Mouse (Mus musculus): ENCODE results near the gene Gm42688. TPM values are rescaled to one million over a fixed set of nuclear protein-coding genes. Genes with fewer than 3 reads are reported as not detected.

Gene Gm42688
- polyA plus RNA-seq, 1 experiment from 2014 or later = 2.9 TPM

GRCm38 (mm10) chr6:83140044-83140443, 38.6 kb downstream of the Gm42688 start:
- ATAC-seq (ENCODE audit: insufficient read depth) = no peak
- peaks cover 10% of the 10 kb centered on the region; the same call in 1 of the 2 replicates for H3K36me3 ChIP-seq (ENCODE audit: insufficient read depth)
- whole genome bisulfite sequencing = 92% methylated on average over 8 of the region's 8 CpGs
- H3K4me3 ChIP-seq (ENCODE audit: low read depth, low read length) = no peak overlapping the region
- TF ChIP-seq CTCF (IDR thresholded peaks at IDR 0.05; ENCODE audit: low read depth) = no peak
- DNase-seq = no peak
- H3K9me3 ChIP-seq (ENCODE audit: low read depth, low read length) = no peaks in the 10 kb centered on the region
- H3K9ac ChIP-seq = no peak overlapping the region
- no peaks in the 10 kb centered on the region for H3K27me3 ChIP-seq (ENCODE audit: insufficient read depth, low read length)
- no peak overlapping the region for H3K27ac ChIP-seq (ENCODE audit: low read depth)
- H3K4me2 ChIP-seq = no peak overlapping the region
- peaks cover 27% of the 10 kb centered on the region for H3K4me1 ChIP-seq (ENCODE audit: insufficient read depth)

GRCm38 (mm10) chr6:83141636-83142035, 40.2 kb downstream of the Gm42688 start:
- H3K9me3 ChIP-seq (ENCODE audit: low read depth, low read length) = no peaks in the 10 kb centered on the region
- H3K9ac ChIP-seq = peak overlapping the region; percentile 55
- TF ChIP-seq CTCF (IDR thresholded peaks at IDR 0.05; ENCODE audit: low read depth) = no peak
- peak overlapping the region; percentile 28; the same call in 1 of the 2 replicates for H3K4me3 ChIP-seq (ENCODE audit: low read depth, low read length)
- H3K4me2 ChIP-seq = peak overlapping the region; percentile 63
- no peaks in the 10 kb centered on the region for H3K27me3 ChIP-seq (ENCODE audit: insufficient read depth, low read length)
- 44% methylated on average over 4 of the region's 4 CpGs for WGBS
- no peak for ATAC-seq (ENCODE audit: insufficient read depth)
- H3K27ac ChIP-seq (ENCODE audit: low read depth) = peak overlapping the region; percentile 58; the same call in 1 of the 2 replicates
- peaks cover 18% of the 10 kb centered on the region; the same call in 1 of the 2 replicates for H3K36me3 ChIP-seq (ENCODE audit: insufficient read depth)
- H3K4me1 ChIP-seq (ENCODE audit: insufficient read depth) = peaks cover 14% of the 10 kb centered on the region
- peak; percentile 28 for DNase-seq

- Histone ChIP-seq H3K27me3 (ENCODE audit: insufficient read depth, low read length) (no peaks in the 10 kb centered on the region), H3K4me2 (peak overlapping the region; percentile 63), H3K27ac (ENCODE audit: low read depth) (peak overlapping the region; percentile 58; the same call in 1 of the 2 replicates), H3K9me3 (ENCODE audit: low read depth, low read length) (no peaks in the 10 kb centered on the region), H3K9ac (peak overlapping the region; percentile 55), H3K36me3 (ENCODE audit: insufficient read depth) (peaks cover 24% of the 10 kb centered on the region; the same call in 1 of the 2 replicates), H3K4me3 (ENCODE audit: low read depth, low read length) (peak overlapping the region; percentile 28), H3K4me1 (ENCODE audit: insufficient read depth) (peaks cover 14% of the 10 kb centered on the region)
- ATAC-seq (ENCODE audit: insufficient read depth) (no peak), DNase-seq (peak; percentile 30)
- no peak for TF ChIP-seq CTCF (IDR thresholded peaks at IDR 0.05; ENCODE audit: low read depth)
- 9% methylated on average over 41 of the region's 41 CpGs for WGBS
Observed at GRCm38 (mm10) chr6:83142211-83142731, 40.9 kb downstream of the Gm42688 start.

GRCm38 (mm10) chr6:83142886-83143285, 41.5 kb downstream of the Gm42688 start:
- Histone ChIP-seq H3K36me3 (ENCODE audit: insufficient read depth) (peaks cover 30% of the 10 kb centered on the region), H3K9me3 (ENCODE audit: low read depth, low read length) (no peaks in the 10 kb centered on the region), H3K27me3 (ENCODE audit: insufficient read depth, low read length) (no peaks in the 10 kb centered on the region), H3K27ac (ENCODE audit: low read depth) (no peak overlapping the region), H3K4me3 (ENCODE audit: low read depth, low read length) (no peak overlapping the region), H3K4me2 (no peak overlapping the region), H3K9ac (no peak overlapping the region), H3K4me1 (ENCODE audit: insufficient read depth) (peaks cover 14% of the 10 kb centered on the region)
- no peak for TF ChIP-seq CTCF (IDR thresholded peaks at IDR 0.05; ENCODE audit: low read depth)
- WGBS = 47% methylated on average over 11 of the region's 11 CpGs
- no peak for DNase-seq
- no peak for ATAC-seq (ENCODE audit: insufficient read depth)

GRCm38 (mm10) chr6:83145209-83145608, 43.8 kb downstream of the Gm42688 start:
- H3K27ac ChIP-seq (ENCODE audit: low read depth) = no peak overlapping the region
- no peak for DNase-seq
- 67% methylated on average over 2 of the region's 2 CpGs for whole genome bisulfite sequencing

DNA sequence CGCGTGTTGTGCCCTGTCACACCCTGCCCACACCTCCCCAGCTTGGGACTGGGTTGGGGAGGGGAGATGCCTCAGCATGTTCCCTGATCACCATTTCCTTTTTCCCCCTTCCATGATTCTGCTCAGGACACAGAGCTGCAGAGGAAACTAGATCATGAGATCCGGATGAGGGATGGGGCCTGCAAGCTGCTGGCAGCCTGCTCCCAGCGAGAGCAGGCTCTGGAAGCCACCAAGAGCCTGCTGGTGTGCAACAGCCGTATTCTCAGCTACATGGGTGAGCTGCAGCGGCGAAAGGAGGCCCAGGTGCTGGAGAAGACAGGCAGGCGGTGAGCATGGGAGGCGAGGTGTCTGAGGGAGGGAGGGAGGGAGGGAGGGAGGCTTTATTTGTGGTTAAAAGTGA, 44.4 kb downstream of the Gm42688 start:
- no peak overlapping the region for H3K4me2 ChIP-seq
- H3K27me3 ChIP-seq (ENCODE audit: insufficient read depth, low read length) = no peaks in the 10 kb centered on the region
- no peak for TF ChIP-seq CTCF (IDR thresholded peaks at IDR 0.05; ENCODE audit: low read depth)
- no peaks in the 10 kb centered on the region for H3K9me3 ChIP-seq (ENCODE audit: low read depth, low read length)
- DNase-seq (no peak), ATAC-seq (ENCODE audit: insufficient read depth) (no peak)
- 49% methylated on average over 9 of the region's 9 CpGs for WGBS
- H3K27ac ChIP-seq (ENCODE audit: low read depth) = peak overlapping the region; percentile 24; the same call in 1 of the 2 replicates
- H3K4me3 ChIP-seq (ENCODE audit: low read depth, low read length) = no peak overlapping the region
- H3K36me3 ChIP-seq (ENCODE audit: insufficient read depth) = peaks cover 49% of the 10 kb centered on the region
- no peak overlapping the region; the same call in 1 of the 2 replicates for H3K9ac ChIP-seq
- H3K4me1 ChIP-seq (ENCODE audit: insufficient read depth) = peaks cover 8% of the 10 kb centered on the region

More at GRCm38 (mm10) chr6:83145209-83145608, 43.8 kb downstream of the Gm42688 start:
- H3K4me2 ChIP-seq = no peak overlapping the region
- peaks cover 45% of the 10 kb centered on the region for H3K36me3 ChIP-seq (ENCODE audit: insufficient read depth)
- H3K9me3 ChIP-seq (ENCODE audit: low read depth, low read length) = no peaks in the 10 kb centered on the region
- ATAC-seq (ENCODE audit: insufficient read depth) = no peak
- no peak overlapping the region for H3K4me3 ChIP-seq (ENCODE audit: low read depth, low read length)
- no peaks in the 10 kb centered on the region for H3K27me3 ChIP-seq (ENCODE audit: insufficient read depth, low read length)
- no peak overlapping the region for H3K9ac ChIP-seq
- TF ChIP-seq CTCF (IDR thresholded peaks at IDR 0.05; ENCODE audit: low read depth) = no peak
- peaks cover 8% of the 10 kb centered on the region for H3K4me1 ChIP-seq (ENCODE audit: insufficient read depth)

DNA sequence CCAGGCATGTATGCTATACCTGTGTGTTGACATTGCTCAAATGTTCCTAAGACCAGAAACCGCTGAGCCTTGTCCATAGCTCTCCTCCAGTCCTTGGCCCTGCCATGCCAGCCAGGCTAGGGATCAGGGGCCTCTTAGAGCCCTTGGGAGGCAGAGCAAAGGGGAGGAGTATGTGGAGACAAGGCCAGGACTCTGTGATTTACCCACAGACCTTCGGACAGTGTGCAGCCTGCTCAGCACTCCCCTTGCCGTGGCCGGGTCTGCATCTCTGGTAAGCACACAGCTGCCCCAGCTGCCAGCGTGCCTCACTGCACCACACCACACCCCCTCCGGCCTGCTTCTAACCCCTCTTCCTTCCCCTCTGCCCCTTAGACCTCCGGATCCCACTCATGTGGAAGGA, 45.9 kb downstream of the Gm42688 start:
- Histone ChIP-seq H3K4me3 (ENCODE audit: low read depth, low read length) (no peak overlapping the region), H3K9ac (no peak overlapping the region), H3K27me3 (ENCODE audit: insufficient read depth, low read length) (no peaks in the 10 kb centered on the region), H3K4me1 (ENCODE audit: insufficient read depth) (peaks cover 3% of the 10 kb centered on the region; the same call in 1 of the 2 replicates), H3K9me3 (ENCODE audit: low read depth, low read length) (no peaks in the 10 kb centered on the region), H3K4me2 (no peak overlapping the region), H3K36me3 (ENCODE audit: insufficient read depth) (peaks cover 62% of the 10 kb centered on the region), H3K27ac (ENCODE audit: low read depth) (no peak overlapping the region)
- ATAC-seq (ENCODE audit: insufficient read depth) (no peak), DNase-seq (no peak)
- WGBS = 62% methylated on average over 7 of the region's 7 CpGs
- no peak for TF ChIP-seq CTCF (IDR thresholded peaks at IDR 0.05; ENCODE audit: low read depth)
